Mouse (Mus musculus): ENCODE results near the gene Lgr4.
"Not testable (repeated sequence)": the region's sequence is repeated elsewhere in the genome, so short reads cannot be mapped to it uniquely, and the experiment has no call there.

The Lgr4 gene

GRCm38 (mm10) chr2:109917496-109918413, at the start of gene Lgr4:
TSS of gene Lgr4 (plus strand) at chr2:109917647.
- DNase-seq (ENCODE audit: low spot score) = peak; percentile 98

- DNase-seq (ENCODE audit: low spot score) = not testable (repeated sequence)
Observed at GRCm38 (mm10) chr2:109879429-109879828, 38.0 kb upstream of the Lgr4 start.

- DNase-seq (ENCODE audit: low spot score) = no peak
Observed at GRCm38 (mm10) chr2:109881111-109881510, 36.3 kb upstream of the Lgr4 start.

- DNase-seq (ENCODE audit: low spot score) = no peak
Observed at GRCm38 (mm10) chr2:109881625-109882024, 35.8 kb upstream of the Lgr4 start.

GRCm38 (mm10) chr2:109884106-109884505, 33.3 kb upstream of the Lgr4 start:
- DNase-seq (ENCODE audit: low spot score) = no peak

- no peak for DNase-seq (ENCODE audit: low spot score)
Observed at GRCm38 (mm10) chr2:109884507-109884906, 32.9 kb upstream of the Lgr4 start.

GRCm38 (mm10) chr2:109890068-109890467, 27.4 kb upstream of the Lgr4 start:
- DNase-seq (ENCODE audit: low spot score) = peak; percentile 19

GRCm38 (mm10) chr2:109890597-109890996, 26.9 kb upstream of the Lgr4 start, which contains the start of gene Lin7c:
TSS of gene Lin7c (plus strand) at chr2:109890853.
- peak; percentile 97 for DNase-seq (ENCODE audit: low spot score)

- peak; percentile 56 for DNase-seq (ENCODE audit: low spot score)
Observed at GRCm38 (mm10) chr2:109891031-109891430, 26.4 kb upstream of the Lgr4 start.

GRCm38 (mm10) chr2:109891471-109891870, 26.0 kb upstream of the Lgr4 start:
- DNase-seq (ENCODE audit: low spot score) = peak; percentile 36

- DNase-seq (ENCODE audit: low spot score) = no peak
Observed at GRCm38 (mm10) chr2:109896311-109896710, 21.1 kb upstream of the Lgr4 start.

GRCm38 (mm10) chr2:109902869-109903268, 14.6 kb upstream of the Lgr4 start:
- no peak for DNase-seq (ENCODE audit: low spot score)

- DNase-seq (ENCODE audit: low spot score) = peak; percentile 97
Observed at GRCm38 (mm10) chr2:109904171-109904821, 13.2 kb upstream of the Lgr4 start.

- no peak for DNase-seq (ENCODE audit: low spot score)
Observed at GRCm38 (mm10) chr2:109909122-109909521, 8.3 kb upstream of the Lgr4 start.

- no peak for DNase-seq (ENCODE audit: low spot score)
Observed at GRCm38 (mm10) chr2:109912216-109912615, 5.2 kb upstream of the Lgr4 start.

GRCm38 (mm10) chr2:109912766-109913165, 4.7 kb upstream of the Lgr4 start:
- DNase-seq (ENCODE audit: low spot score) = no peak

GRCm38 (mm10) chr2:109913241-109913640, 4.2 kb upstream of the Lgr4 start:
- DNase-seq (ENCODE audit: low spot score) = no peak

GRCm38 (mm10) chr2:109914601-109915000, 2.8 kb upstream of the Lgr4 start:
- DNase-seq (ENCODE audit: low spot score) = no peak

GRCm38 (mm10) chr2:109916782-109917495, 508 bp upstream of the Lgr4 start:
- no peak for DNase-seq (ENCODE audit: low spot score)

- DNase-seq (ENCODE audit: low spot score) = peak; percentile 59
Observed at GRCm38 (mm10) chr2:109918592-109919262, 1.3 kb downstream of the Lgr4 start.

GRCm38 (mm10) chr2:109920471-109920870, 3.0 kb downstream of the Lgr4 start:
- DNase-seq (ENCODE audit: low spot score) = no peak
